Mouse (Mus musculus): ENCODE results near the gene Crkl. TPM values are rescaled to one million over a fixed set of nuclear protein-coding genes. Genes with fewer than 3 reads are reported as not detected.
A peak's percentile ranks its signal among the peaks of the same experiment; 100 is the strongest.

Gene Crkl
- polyA plus RNA-seq, 1 experiment from 2014 or later: 29.1 TPM

DNA sequence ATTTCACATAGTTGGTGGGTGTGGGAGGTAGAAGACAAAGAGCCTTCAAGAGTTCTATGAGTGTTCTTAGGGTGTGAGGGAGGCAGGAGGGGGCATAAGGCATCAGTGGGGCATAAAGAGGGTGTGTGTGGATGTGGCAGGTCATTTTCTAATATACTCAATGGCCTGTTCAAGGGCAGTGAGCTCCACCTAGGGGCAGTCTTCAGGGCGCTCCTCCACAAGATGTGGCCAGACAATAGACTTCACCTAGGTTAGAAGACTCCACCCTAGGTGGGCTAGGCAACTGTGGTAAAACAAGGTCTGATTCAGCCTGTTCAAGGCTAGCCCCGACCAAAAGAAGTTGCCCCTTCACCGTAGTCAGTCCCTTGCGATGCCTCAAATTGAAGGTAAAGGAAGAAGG lies 80.5 kb downstream of the Crkl start:
- no peak overlapping the region for H3K4me2 ChIP-seq (replicated peaks; ENCODE audit: low read depth)
- peaks cover 12% of the 10 kb centered on the region for H3K36me3 ChIP-seq (ENCODE audit: control insufficient read depth, insufficient read depth, low read length)
- H3K27me3 ChIP-seq (ENCODE audit: control insufficient read depth, insufficient read depth, low read length): no peaks in the 10 kb centered on the region
- 54% methylated on average over 4 of the region's 4 CpGs for WGBS
- no peak overlapping the region for H3K27ac ChIP-seq (replicated peaks)
- DNase-seq (ENCODE audit: low spot score) (peak; percentile 59), ATAC-seq (ENCODE audit: low FRiP score, low TSS enrichment) (no peak)
- no peaks in the 10 kb centered on the region for H3K9me3 ChIP-seq (ENCODE audit: control insufficient read depth, low read length)
- peaks cover 8% of the 10 kb centered on the region; the same call in 1 of the 2 replicates for H3K4me1 ChIP-seq (replicated peaks; ENCODE audit: control insufficient read depth, insufficient read depth)
- H3K9ac ChIP-seq (ENCODE audit: low read length): no peak overlapping the region
- H3K4me3 ChIP-seq (ENCODE audit: low read depth, low read length): no peak overlapping the region
- TF ChIP-seq EP300 (optimal IDR thresholded peaks at IDR 0.05) (no peak), CTCF (IDR thresholded peaks at IDR 0.05; ENCODE audit: low read depth) (peak; percentile 70)

DNA sequence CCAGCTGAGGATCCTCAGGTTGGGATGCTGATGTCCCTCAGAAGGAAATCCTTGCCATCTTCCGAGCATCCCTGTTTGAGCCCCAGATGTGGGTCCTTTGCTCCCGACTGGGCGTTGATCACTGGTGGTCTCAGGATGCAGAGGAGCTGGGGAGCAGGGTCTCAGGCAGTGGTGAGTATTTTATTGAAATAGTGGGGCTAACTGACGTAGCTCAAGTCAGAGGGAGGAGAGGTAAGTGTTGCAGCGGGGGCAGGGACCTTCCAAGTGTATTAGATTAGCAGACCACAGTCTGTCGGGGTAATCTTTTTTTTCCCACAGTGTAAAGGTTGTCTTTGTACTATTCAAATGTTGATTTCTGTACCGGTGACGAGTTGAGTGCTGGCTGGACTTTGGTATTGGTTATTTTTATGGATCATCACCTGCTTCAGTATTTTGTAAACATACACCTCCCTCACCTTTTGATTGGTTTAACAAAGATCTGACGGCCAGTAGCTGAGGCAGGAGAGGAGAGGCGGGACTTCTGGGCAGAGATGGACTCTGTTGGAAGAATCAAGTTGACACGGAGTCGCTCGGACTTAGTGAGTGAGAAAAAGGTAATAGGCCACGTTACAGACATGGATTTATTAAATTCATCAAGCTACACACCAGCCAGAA lies 81.0 kb downstream of the Crkl start:
- peaks cover 8% of the 10 kb centered on the region; the same call in 1 of the 2 replicates for H3K4me1 ChIP-seq (replicated peaks; ENCODE audit: control insufficient read depth, insufficient read depth)
- ATAC-seq (ENCODE audit: low FRiP score, low TSS enrichment) (no peak), DNase-seq (ENCODE audit: low spot score) (no peak)
- no peaks in the 10 kb centered on the region for H3K27me3 ChIP-seq (ENCODE audit: control insufficient read depth, insufficient read depth, low read length)
- WGBS: 68% methylated on average over 14 of the region's 14 CpGs
- TF ChIP-seq EP300 (optimal IDR thresholded peaks at IDR 0.05) (no peak), CTCF (IDR thresholded peaks at IDR 0.05; ENCODE audit: low read depth) (no peak)
- H3K4me3 ChIP-seq (ENCODE audit: low read depth, low read length): no peak overlapping the region
- no peak overlapping the region for H3K27ac ChIP-seq (replicated peaks)
- no peak overlapping the region for H3K9ac ChIP-seq (ENCODE audit: low read length)
- no peak overlapping the region for H3K4me2 ChIP-seq (replicated peaks; ENCODE audit: low read depth)
- H3K9me3 ChIP-seq (ENCODE audit: control insufficient read depth, low read length): no peaks in the 10 kb centered on the region
- peaks cover 7% of the 10 kb centered on the region for H3K36me3 ChIP-seq (ENCODE audit: control insufficient read depth, insufficient read depth, low read length)

DNA sequence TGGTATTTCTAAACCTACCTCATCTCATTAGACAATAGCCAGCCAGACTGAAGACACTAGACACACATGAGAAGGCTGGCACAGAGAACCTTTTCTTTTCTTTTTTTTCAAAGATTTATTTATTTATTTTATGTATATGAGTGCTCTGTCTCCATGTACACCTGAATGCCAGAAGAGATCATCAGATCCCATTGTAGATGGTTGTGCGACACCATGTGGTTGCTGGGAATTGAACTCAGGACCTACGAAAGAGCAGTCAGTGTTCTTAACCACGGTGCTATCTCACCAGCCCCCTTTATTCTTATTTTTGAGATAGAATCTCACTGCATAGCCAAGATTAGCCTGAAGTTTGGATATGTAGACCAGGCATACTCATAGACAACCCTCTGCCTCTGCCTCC lies 84.8 kb downstream of the Crkl start:
- no peaks in the 10 kb centered on the region for H3K27me3 ChIP-seq (ENCODE audit: control insufficient read depth, insufficient read depth, low read length)
- peaks cover 3% of the 10 kb centered on the region; the same call in 1 of the 2 replicates for H3K4me1 ChIP-seq (replicated peaks; ENCODE audit: control insufficient read depth, insufficient read depth)
- WGBS: 88% methylated on average over 3 of the region's 3 CpGs
- no peaks in the 10 kb centered on the region for H3K36me3 ChIP-seq (ENCODE audit: control insufficient read depth, insufficient read depth, low read length)
- H3K9me3 ChIP-seq (ENCODE audit: control insufficient read depth, low read length): no peaks in the 10 kb centered on the region
- no peak overlapping the region for H3K9ac ChIP-seq (ENCODE audit: low read length)
- DNase-seq (ENCODE audit: low spot score) (no peak), ATAC-seq (ENCODE audit: low FRiP score, low TSS enrichment) (no peak)
- TF ChIP-seq EP300 (optimal IDR thresholded peaks at IDR 0.05): no peak
- no peak for TF ChIP-seq CTCF (IDR thresholded peaks at IDR 0.05; ENCODE audit: low read depth)
- H3K27ac ChIP-seq (replicated peaks): no peak overlapping the region
- no peak overlapping the region for H3K4me2 ChIP-seq (replicated peaks; ENCODE audit: low read depth)
- no peak overlapping the region for H3K4me3 ChIP-seq (ENCODE audit: low read depth, low read length)

Other genes starting within 250 kb of the Crkl start
- gene Ube2l3, start 249.3 kb upstream of the Crkl start, polyA plus RNA-seq (2015; fragmentation: Nextera tagmentation; extraction: Ambion mirVana): 276 and 278 TPM in 2 replicates
- 0.18 TPM in 2 replicates for gene Rimbp3, start 243.4 kb upstream of the Crkl start, polyA plus RNA-seq (2015; fragmentation: Nextera tagmentation; extraction: Ambion mirVana)
- 2.1 and 2.4 TPM in 2 replicates for gene Hic2, start 218.4 kb upstream of the Crkl start, polyA plus RNA-seq (2015; fragmentation: Nextera tagmentation; extraction: Ambion mirVana)
- gene Tmem191c, start 175.9 kb upstream of the Crkl start, polyA plus RNA-seq (2015; fragmentation: Nextera tagmentation; extraction: Ambion mirVana): 8.8 and 10.6 TPM in 2 replicates
- gene Serpind1, start 120.6 kb upstream of the Crkl start, polyA plus RNA-seq (2015; fragmentation: Nextera tagmentation; extraction: Ambion mirVana): 0.41 and 0.96 TPM in 2 replicates
- 13.8 and 14.7 TPM in 2 replicates for gene Snap29, start 46.0 kb upstream of the Crkl start, polyA plus RNA-seq (2015; fragmentation: Nextera tagmentation; extraction: Ambion mirVana)
- 15.5 and 16.6 TPM in 2 replicates for gene Pi4ka, start 45.7 kb upstream of the Crkl start, polyA plus RNA-seq (2015; fragmentation: Nextera tagmentation; extraction: Ambion mirVana)
- 0.51 and 0.61 TPM in 2 replicates for gene Aifm3, start 37.6 kb downstream of the Crkl start, polyA plus RNA-seq (2015; fragmentation: Nextera tagmentation; extraction: Ambion mirVana)
- 27.3 and 34.4 TPM in 2 replicates for gene Lztr1, start 56.7 kb downstream of the Crkl start, polyA plus RNA-seq (2015; fragmentation: Nextera tagmentation; extraction: Ambion mirVana)
- 41.0 and 42.4 TPM in 2 replicates for gene Thap7, start 79.1 kb downstream of the Crkl start, polyA plus RNA-seq (2015; fragmentation: Nextera tagmentation; extraction: Ambion mirVana)
- 0.33 TPM in 2 replicates for gene Lrrc74b, start 109.3 kb downstream of the Crkl start, polyA plus RNA-seq (2015; fragmentation: Nextera tagmentation; extraction: Ambion mirVana)
- 1.5 and 1.7 TPM in 2 replicates for gene P2rx6, start 109.9 kb downstream of the Crkl start, polyA plus RNA-seq (2015; fragmentation: Nextera tagmentation; extraction: Ambion mirVana)
- gene Slc7a4, start 131.2 kb downstream of the Crkl start, polyA plus RNA-seq (2015; fragmentation: Nextera tagmentation; extraction: Ambion mirVana): 22.8 and 24.4 TPM in 2 replicates
- gene Smpd4, start 167.4 kb downstream of the Crkl start, polyA plus RNA-seq (2015; fragmentation: Nextera tagmentation; extraction: Ambion mirVana): 7.7 and 9.7 TPM in 2 replicates
- gene Ccdc74a, start 194.5 kb downstream of the Crkl start, polyA plus RNA-seq (2015; fragmentation: Nextera tagmentation; extraction: Ambion mirVana): 4.8 and 4.9 TPM in 2 replicates

Measured in stomach, postnatal 0 days (tissue).